Mouse (Mus musculus): ENCODE data around the gene Cib2. TPM values are rescaled to one million over a fixed set of nuclear protein-coding genes. Genes with fewer than 3 reads are reported as not detected.
"Not testable (repeated sequence)": the region's sequence is repeated elsewhere in the genome, so short reads cannot be mapped to it uniquely, and the experiment has no call there.

Cib2 gene
- total RNA-seq (2021): 10 to 100 TPM; 17.0 to 22.1 TPM

GRCm38 (mm10) chr9:54559771-54560471 lies at the start of gene Cib2:
TSS of gene Cib2 (minus strand) at chr9:54560218.
- peak; percentile 36 to 50 for DNase-seq (ENCODE audit: extremely low spot score in 1 of 2, low spot score in 1 of 2)

GRCm38 (mm10) chr9:54604886-54605285 lies 44.9 kb upstream of the Cib2 start:
- DNase-seq (ENCODE audit: extremely low spot score in 1 of 2, low spot score in 1 of 2): peak in 1 of 2 experiments; percentile 72

GRCm38 (mm10) chr9:54604131-54604654 lies 44.2 kb upstream of the Cib2 start:
- no peak for DNase-seq (ENCODE audit: extremely low spot score in 1 of 2, low spot score in 1 of 2)

- DNase-seq (ENCODE audit: extremely low spot score in 1 of 2, low spot score in 1 of 2): no peak
These were observed 42.9 kb upstream of the Cib2 start for GRCm38 (mm10) chr9:54602916-54603315.

- no peak for DNase-seq (ENCODE audit: extremely low spot score in 1 of 2, low spot score in 1 of 2)
These were observed 42.4 kb upstream of the Cib2 start for GRCm38 (mm10) chr9:54602386-54602785.

- no peak for DNase-seq (ENCODE audit: extremely low spot score in 1 of 2, low spot score in 1 of 2)
These were observed 36.9 kb upstream of the Cib2 start for GRCm38 (mm10) chr9:54596752-54597465.

GRCm38 (mm10) chr9:54593652-54594051 lies 33.6 kb upstream of the Cib2 start:
- not testable (repeated sequence) for DNase-seq (ENCODE audit: extremely low spot score in 1 of 2, low spot score in 1 of 2)

- DNase-seq (ENCODE audit: extremely low spot score in 1 of 2, low spot score in 1 of 2): no peak
These were observed 27.8 kb upstream of the Cib2 start for GRCm38 (mm10) chr9:54587863-54588262.

GRCm38 (mm10) chr9:54586199-54587061 lies 26.4 kb upstream of the Cib2 start, which contains the start of gene Idh3a:
TSS of gene Idh3a (plus strand) at chr9:54586334.
- peak; percentile 91 to 93 for DNase-seq (ENCODE audit: extremely low spot score in 1 of 2, low spot score in 1 of 2)

GRCm38 (mm10) chr9:54585839-54586198 lies 25.8 kb upstream of the Cib2 start:
- DNase-seq (ENCODE audit: extremely low spot score in 1 of 2, low spot score in 1 of 2): no peak

- not testable (repeated sequence) for DNase-seq (ENCODE audit: extremely low spot score in 1 of 2, low spot score in 1 of 2)
These were observed 24.1 kb upstream of the Cib2 start for GRCm38 (mm10) chr9:54584127-54584526.

GRCm38 (mm10) chr9:54583712-54584111 lies 23.7 kb upstream of the Cib2 start:
- DNase-seq (ENCODE audit: extremely low spot score in 1 of 2, low spot score in 1 of 2): no peak

GRCm38 (mm10) chr9:54571130-54571839 lies 11.3 kb upstream of the Cib2 start:
- no peak for DNase-seq (ENCODE audit: extremely low spot score in 1 of 2, low spot score in 1 of 2)

GRCm38 (mm10) chr9:54568732-54569131 lies 8.7 kb upstream of the Cib2 start:
- no peak for DNase-seq (ENCODE audit: extremely low spot score in 1 of 2, low spot score in 1 of 2)

- no peak for DNase-seq (ENCODE audit: extremely low spot score in 1 of 2, low spot score in 1 of 2)
These were observed 6.9 kb upstream of the Cib2 start for GRCm38 (mm10) chr9:54566958-54567357.

- no peak for DNase-seq (ENCODE audit: extremely low spot score in 1 of 2, low spot score in 1 of 2)
These were observed 998 bp upstream of the Cib2 start for GRCm38 (mm10) chr9:54560831-54561601.

GRCm38 (mm10) chr9:54558731-54559130 lies 1.3 kb downstream of the Cib2 start:
- no peak for DNase-seq (ENCODE audit: extremely low spot score in 1 of 2, low spot score in 1 of 2)

GRCm38 (mm10) chr9:54555044-54555443 lies 5.0 kb downstream of the Cib2 start:
- no peak for DNase-seq (ENCODE audit: extremely low spot score in 1 of 2, low spot score in 1 of 2)

GRCm38 (mm10) chr9:54552409-54552808 lies 7.6 kb downstream of the Cib2 start:
- DNase-seq (ENCODE audit: extremely low spot score in 1 of 2, low spot score in 1 of 2): no peak
